Mouse (Mus musculus): ENCODE measurements around the gene Khsrp.
A peak's percentile ranks its signal among the peaks of the same experiment; 100 is the strongest.

Khsrp gene

DNA sequence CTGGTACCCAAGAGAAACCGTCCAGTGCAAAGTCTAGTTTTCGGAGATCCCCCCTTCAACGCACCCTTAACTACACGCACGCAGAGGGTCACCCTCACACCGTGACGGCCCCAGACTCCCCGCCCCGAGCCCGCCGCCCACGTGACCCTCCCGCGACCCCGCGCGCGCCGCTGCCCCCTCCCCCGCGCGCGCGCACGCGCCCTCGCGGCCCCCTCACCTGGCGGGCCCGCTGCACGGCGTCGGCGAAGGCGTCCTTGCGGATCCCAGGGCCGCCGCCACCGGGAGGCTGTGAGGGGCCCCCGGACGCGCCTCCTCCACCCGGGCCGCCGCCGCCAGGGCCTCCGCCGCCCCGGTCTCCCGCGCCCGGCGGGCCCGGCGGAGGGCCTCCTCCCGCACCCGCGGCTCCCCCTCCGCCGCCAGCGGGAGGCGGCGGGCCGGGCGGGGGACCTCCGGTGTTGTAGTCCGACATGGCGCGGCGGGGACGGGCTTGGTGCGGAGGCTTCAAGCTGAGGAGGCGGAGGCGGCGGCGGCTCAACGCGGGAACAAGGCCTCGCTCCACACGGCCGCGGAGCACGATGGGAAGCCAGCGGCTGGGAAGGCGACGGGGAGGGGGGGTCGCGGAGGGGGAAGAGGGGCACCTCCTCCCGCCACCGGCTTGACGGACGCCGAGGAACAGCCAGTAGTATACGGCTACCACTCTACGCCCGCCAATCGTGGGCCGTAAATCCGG, at the start of gene Khsrp:
Gene Khsrp, minus strand, starts transcription at position 592 of the 730 bp plus-strand sequence.
- peak; percentile 44 for DNase-seq (ENCODE audit: low read depth, low spot score)

DNA sequence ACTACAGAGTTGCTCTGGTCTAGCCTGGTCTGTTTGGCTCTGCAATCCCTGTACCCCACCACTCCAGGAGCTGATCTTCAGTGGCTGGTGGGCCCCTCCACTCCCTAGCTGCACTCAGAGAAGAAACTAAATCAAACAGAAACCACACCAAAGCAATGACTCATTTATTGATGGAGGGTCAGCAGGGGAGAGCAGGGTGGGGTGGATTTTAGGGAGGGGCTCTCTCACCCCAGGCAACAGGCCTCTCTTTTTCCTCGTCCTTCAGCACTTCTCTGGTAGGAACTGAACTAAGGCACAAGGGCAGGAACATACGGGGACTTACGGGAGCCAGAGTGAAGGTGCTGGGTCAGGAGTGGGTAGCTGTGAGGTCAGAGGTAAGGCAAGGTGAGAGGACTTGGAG, 48.6 kb upstream of the Khsrp start:
- DNase-seq (ENCODE audit: low read depth, low spot score) = no peak

DNA sequence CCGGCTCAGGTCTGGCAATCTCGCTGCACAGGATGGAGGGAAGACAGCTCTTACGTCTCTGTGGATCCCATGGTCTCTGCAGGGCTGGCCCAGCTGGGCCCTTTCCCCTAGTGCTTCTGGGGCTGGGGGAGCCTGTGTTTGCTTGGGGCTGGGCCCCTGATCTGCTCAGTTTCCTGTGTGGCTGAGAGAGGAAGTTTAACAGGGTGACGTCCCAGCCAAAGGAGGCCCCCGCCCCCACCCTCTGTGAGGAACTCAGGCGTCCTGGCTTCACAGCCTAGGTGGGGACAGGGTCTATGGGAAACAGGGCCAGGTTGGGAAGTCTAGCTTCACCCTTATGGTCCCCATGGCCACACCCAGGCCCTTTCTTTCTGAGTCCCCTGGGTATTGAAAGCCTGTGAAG, 47.0 kb upstream of the Khsrp start, which contains the start of gene Dennd1c:
Gene Dennd1c, minus strand, starts transcription at position 179 of the 400 bp plus-strand sequence.
- no peak for DNase-seq (ENCODE audit: low read depth, low spot score)

DNA sequence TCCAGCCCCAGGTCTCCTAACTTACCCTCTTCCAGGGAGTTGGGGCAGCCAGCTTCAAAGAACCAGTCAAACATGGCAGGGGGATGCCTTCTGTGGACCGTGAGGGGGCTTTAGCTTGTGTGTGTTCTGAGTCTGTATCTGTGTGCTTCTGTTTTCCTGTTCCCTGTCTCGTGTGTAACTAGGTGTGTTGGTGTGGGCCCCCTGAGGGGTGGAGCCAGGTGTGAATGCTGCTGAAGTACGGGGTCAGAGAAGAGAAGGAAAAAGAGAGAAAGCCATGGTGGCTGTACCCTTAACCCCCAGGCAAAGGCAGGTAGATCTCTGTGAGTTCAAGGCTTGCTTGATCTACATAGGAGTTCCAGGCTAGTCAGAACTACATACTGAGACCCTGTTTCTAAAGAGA, 45.6 kb upstream of the Khsrp start:
- no peak for DNase-seq (ENCODE audit: low read depth, low spot score)

DNA sequence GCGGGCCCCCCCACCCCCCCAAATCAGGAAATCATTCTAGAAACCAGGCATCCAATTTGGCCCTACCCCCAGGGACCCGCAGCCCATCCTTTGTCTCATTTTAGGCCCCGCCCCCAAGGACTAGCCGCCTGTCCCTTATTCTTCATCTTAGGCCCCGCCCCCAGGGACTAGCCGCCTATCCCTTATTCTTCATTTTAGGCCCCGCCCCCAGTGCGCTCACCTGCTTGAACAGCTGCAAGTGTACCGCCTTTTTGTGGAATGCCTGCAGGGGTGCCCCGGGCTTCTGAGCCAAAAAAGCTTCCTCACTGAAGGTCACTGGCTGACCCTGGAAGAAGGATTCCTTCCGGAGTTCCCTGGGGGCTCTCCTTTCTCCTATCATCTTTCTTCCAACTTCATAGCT, 39.4 kb upstream of the Khsrp start:
- DNase-seq (ENCODE audit: low read depth, low spot score) = peak; percentile 93

- no peak for DNase-seq (ENCODE audit: low read depth, low spot score)
These were observed 39.0 kb upstream of the Khsrp start for GRCm38 (mm10) chr17:57070272-57070671.

DNA sequence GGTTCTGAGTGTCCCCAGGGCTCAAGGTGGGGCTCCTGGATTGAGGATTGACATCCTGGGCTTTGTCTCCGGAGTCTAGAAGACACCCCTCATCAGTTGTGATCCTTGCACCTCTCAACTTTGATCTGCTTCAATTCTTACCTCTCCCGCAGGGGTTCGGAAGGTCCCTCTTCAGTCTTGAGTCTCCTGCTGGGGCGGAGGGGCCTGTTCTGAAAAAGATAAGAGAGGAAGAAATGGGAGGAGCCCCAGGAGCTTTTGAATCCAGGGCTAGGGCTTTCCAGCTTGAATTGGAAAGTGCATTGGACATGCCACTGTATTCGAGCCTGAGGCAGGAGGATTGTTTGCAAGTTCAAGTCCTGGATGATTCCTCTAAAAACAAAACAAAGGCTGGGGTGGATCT, 35.6 kb upstream of the Khsrp start:
- no peak for DNase-seq (ENCODE audit: low read depth, low spot score)

- no peak for DNase-seq (ENCODE audit: low read depth, low spot score)
These were observed 31.7 kb upstream of the Khsrp start for GRCm38 (mm10) chr17:57063031-57063430.

- no peak for DNase-seq (ENCODE audit: low read depth, low spot score)
These were observed 31.2 kb upstream of the Khsrp start for GRCm38 (mm10) chr17:57062548-57062947.

- DNase-seq (ENCODE audit: low read depth, low spot score) = no peak
These were observed 30.7 kb upstream of the Khsrp start for GRCm38 (mm10) chr17:57062011-57062521.

- DNase-seq (ENCODE audit: low read depth, low spot score) = no peak
These were observed 29.7 kb upstream of the Khsrp start for GRCm38 (mm10) chr17:57061069-57061468.

GRCm38 (mm10) chr17:57060231-57060801, 29.0 kb upstream of the Khsrp start:
- DNase-seq (ENCODE audit: low read depth, low spot score) = peak; percentile 98

DNA sequence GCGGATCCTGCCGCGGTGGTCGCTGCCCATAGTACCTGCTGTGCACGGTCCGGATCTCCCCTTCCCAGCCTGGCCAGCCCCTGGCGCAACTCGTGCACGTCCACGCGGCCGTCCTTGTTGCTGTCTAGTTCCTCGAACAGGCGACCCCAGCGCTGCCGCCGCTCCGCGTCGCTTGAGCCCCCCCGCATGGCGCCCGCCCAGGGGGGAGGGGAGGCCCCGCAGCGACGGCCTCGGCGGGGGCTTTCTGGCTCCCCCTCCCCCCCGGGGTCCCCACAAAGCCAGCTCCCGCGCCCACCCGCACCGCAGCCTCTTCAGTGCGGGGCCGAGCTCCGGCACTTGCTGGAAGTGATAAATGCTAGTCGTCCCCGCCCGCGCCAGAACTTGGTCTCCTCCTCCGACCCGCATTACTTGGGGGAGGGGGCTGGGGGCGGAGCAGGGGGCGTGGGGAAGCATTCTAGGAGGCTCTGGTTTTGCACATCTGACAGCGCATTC, 28.2 kb upstream of the Khsrp start, which contains the start of gene Slc25a23:
Gene Slc25a23, minus strand, starts transcription at position 378 of the 492 bp plus-strand sequence.
- peak; percentile 87 for DNase-seq (ENCODE audit: low read depth, low spot score)

DNA sequence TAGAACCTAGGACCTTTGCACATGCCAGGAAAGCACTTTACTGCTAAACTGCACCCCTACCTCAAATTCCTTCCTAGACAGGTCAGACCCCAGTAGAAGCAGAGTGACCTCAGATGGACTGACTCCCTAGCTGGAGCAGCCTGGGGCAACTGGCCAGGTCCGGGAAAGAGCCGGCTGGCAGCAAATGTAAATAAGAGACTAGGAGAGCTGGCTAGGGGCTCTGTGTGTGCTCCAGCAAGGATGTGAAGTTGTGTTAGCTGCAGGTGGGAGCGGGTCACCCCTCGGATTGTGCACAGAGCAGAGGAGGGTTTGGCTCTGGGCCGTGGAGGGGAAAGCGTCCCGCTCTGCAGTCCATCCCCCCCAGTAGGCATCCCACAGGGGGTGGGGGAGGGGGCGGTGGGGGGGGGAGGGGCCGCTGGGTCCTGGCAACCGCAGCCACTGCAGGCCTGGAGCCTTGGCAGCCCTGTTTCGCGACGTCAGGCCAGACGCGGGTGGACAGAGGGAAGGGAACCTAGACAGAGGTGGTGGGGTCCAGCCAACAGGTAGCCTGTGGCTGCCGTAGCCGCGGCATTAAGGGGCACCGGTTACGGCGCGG, 27.7 kb upstream of the Khsrp start, which contains the start of gene Crb3:
Gene Crb3, plus strand, starts transcription at position 215 of the 595 bp plus-strand sequence.
- DNase-seq (ENCODE audit: low read depth, low spot score) = no peak

- no peak for DNase-seq (ENCODE audit: low read depth, low spot score)
These were observed 24.9 kb upstream of the Khsrp start for GRCm38 (mm10) chr17:57056246-57056645.

DNA sequence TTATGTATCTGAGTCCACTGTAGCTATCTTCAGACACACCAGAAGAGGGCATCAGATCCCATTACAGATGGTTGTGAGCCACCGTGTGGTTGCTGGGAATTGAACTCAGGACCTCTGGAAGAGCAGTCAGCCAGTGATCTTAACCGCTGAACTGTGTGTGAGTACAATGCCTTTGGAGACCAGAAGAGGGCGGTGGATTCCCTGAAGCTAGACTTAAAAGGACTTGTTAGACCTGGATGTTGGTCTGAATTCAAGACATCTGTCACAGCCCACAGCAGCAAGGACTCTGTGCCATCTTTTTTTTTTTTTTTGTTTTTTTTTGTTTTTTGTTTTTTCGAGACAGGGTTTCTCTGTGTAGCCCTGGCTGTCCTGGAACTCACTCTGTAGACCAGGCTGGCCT, 20.4 kb upstream of the Khsrp start:
- peak; percentile 78 for DNase-seq (ENCODE audit: low read depth, low spot score)

- no peak for DNase-seq (ENCODE audit: low read depth, low spot score)
These were observed 17.5 kb upstream of the Khsrp start for GRCm38 (mm10) chr17:57048816-57049215.

- DNase-seq (ENCODE audit: low read depth, low spot score) = peak; percentile 95
These were observed 16.1 kb upstream of the Khsrp start for GRCm38 (mm10) chr17:57047406-57047805.

DNA sequence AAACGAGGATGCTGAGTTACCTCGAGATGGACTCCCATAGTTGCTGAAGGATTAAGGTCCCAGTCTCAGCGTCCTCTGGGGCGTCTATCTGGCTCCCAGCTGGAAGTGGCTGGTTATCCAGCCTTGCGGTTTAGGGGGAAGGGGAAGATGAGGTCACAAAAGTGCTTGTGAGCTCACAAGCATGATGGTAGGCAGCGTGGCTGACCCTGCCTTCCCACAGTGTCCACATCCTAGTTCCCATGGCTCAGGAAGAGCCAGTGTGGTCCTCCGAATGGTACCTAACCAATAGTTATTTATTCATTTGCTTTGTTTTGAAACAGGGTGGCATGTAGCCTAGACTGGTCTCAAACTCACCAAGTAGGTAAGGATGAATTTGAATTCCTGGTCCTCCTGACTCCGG, 10.2 kb upstream of the Khsrp start, which contains the start of gene Slc25a41:
Gene Slc25a41, minus strand, starts transcription at position 101 of the 400 bp plus-strand sequence.
- DNase-seq (ENCODE audit: low read depth, low spot score) = no peak

DNA sequence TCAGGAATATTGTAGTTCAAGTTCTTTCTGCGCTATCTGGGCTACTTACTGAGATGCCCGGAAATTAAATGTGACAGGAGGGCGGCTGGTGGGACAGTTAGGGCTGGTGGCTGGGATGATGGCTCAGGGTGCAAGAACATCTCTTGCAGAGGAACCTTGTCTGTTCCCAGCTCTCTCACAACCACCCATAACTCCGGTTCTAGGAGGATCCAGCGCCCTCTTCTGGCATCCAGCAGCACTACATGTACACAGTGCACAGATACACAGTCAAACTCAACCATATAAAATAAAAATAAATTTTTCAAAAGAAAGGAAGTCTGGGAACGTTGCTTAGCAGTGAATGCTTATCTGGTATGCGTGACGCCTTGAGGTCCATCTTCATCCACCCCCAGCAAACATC, 7.7 kb upstream of the Khsrp start:
- peak; percentile 64 for DNase-seq (ENCODE audit: low read depth, low spot score)

DNA sequence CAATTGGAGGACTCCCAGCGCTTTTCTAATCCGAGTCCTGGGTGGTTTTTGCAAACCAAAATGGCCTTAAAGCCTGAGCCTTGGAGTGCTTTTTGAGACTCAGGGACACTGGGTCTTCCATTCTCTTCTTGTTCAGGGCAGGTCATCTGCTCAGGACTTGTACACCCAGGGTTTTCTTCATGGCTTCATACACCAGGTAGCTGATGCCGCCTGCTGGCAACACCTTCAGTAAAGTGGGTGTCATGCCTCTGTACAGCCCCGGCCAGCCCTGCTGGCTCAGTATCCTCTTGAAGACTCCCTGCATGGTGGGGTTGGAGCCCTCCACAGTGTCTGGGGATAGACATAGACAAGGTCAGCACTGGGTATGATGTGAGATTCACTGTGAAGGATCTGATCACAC, 1.5 kb upstream of the Khsrp start:
- DNase-seq (ENCODE audit: low read depth, low spot score) = peak; percentile 26

Measured in ES-CJ7 (cell line).